Mouse (Mus musculus) heart, postnatal 0 days (tissue): ENCODE data around the gene Xylt1.

Source experiments
- CTCF ChIP-seq: IDR thresholded peaks from 2 replicates; pipeline ENCODE4 v1.5.1; 2016; ENCODE audit warnings: antibody characterized with exemption, control low read depth, low read depth
- EP300 ChIP-seq: IDR thresholded peaks from 2 replicates; pipeline ENCODE4 v1.6.1; 2016; ENCODE audit warnings: antibody characterized with exemption, low read depth

- TF ChIP-seq CTCF = no peak
- no peak for TF ChIP-seq EP300
Measured at GRCm38 (mm10) chr7:117462196-117462935, 81.6 kb downstream of the Xylt1 start.
